Mouse (Mus musculus): Measurements from ENCODE around the gene Hepacam2. TPM values are rescaled to one million over a fixed set of nuclear protein-coding genes. Genes with fewer than 3 reads are reported as not detected.
A peak's percentile ranks its signal among the peaks of the same experiment; 100 is the strongest.
"Not testable (repeated sequence)": the region's sequence is repeated elsewhere in the genome, so short reads cannot be mapped to it uniquely, and the experiment has no call there.

Hepacam2 gene
- total RNA-seq, 2 experiments from 2014 or later: not detected

- DNase-seq: no peak
- intact Hi-C loops (cut with DNase I): no loop called here
These were observed 27.4 kb downstream of the Hepacam2 start for GRCm38 (mm10) chr6:3470706-3471105.

- no peak for DNase-seq
- intact Hi-C loops (cut with DNase I): no loop called here
These were observed 29.5 kb downstream of the Hepacam2 start for GRCm38 (mm10) chr6:3468627-3469026.

DNA sequence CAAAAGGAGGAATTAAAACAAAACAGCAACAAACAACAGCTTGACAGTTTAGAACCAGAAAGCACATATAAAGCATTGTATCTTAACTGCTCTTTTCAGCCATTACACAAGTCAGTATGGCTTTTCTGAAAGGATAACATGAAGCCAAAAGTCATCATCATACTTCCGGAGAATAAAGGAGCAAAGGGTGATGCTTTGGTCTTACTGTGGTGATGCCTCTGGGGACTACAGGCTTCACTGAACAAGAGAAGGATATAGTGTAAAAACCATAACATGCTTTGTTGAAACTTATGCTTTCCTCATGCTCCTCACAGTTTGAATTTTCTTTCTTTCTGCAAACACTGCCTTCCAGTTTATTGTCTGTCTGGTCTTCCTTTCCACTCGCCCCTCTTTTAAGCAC is 34.5 kb downstream of the Hepacam2 start:
- intact Hi-C loops (cut with DNase I): no loop called here
- DNase-seq: no peak

DNA sequence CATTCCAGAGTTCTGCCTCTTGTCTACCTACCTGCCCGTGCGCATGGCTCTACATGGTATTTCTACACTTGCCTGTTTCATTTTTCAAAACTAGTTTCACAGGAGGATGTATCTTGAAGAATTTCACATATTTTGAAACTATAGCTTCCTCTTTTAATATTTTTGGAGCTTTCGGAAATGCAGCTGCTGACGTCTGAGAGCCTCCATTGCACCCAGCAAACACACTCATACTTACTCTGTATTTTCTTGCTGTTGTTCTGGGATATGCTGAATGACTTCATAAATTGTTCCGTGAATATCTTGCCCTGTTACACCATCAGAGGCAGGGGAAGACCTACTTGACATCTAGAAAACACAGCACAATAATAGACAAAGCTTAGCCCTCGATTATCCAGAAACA is 35.1 kb downstream of the Hepacam2 start:
- intact Hi-C loops (cut with DNase I): no loop called here
- DNase-seq: no peak

DNA sequence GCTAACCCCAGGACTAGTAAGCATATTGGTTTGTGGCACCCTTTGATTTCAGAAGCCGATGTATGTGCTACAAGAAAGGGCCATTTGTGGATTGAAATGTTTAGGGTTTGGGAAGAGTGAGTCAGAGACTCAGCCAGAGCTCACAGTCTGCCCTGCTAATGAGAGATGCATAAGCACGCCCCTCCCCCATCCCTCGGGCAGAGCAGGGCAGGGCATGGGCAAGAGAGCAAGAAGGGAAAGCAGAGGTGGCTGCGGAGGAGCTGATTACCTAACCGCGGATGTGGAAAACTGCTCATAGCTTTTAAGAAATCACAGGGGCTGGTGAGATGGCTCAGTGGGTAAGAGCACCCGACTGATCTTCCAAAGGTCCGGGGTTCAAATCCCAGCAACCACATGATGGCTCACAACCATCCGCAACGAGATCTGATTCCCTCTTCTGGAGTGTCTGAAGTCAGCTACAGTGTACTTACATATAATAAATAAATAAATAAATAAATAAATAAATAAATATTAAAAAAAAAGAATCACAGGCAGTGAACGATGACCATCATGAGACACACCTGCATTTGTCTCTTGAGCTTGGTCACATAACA is 42.1 kb downstream of the Hepacam2 start:
- no peak for DNase-seq
- intact Hi-C loops (cut with DNase I): no loop called here

GRCm38 (mm10) chr6:3454421-3454820 is 43.7 kb downstream of the Hepacam2 start:
- intact Hi-C loops (cut with DNase I): no loop called here
- no peak for DNase-seq

DNA sequence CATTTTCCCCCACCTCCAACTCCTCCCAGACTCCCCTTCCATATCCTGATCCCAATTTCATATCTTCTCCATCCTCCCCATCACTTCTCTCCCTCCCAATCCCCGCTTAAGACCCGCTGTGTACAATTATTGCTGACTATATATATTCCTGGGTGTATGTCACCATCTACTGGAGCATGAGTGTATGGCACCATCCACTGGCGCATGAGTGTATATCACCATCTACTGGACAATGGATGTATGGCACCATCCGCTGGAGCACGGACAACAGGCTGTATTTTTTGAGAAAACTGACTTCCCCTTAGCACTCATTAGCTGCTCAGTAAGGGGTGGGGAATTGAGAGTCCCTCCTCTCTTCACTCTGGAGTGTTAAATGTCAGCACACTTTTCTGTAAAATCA is 50.7 kb downstream of the Hepacam2 start:
- peak; percentile 56 to 73 for DNase-seq
- intact Hi-C loops (cut with DNase I): no loop called here

DNA sequence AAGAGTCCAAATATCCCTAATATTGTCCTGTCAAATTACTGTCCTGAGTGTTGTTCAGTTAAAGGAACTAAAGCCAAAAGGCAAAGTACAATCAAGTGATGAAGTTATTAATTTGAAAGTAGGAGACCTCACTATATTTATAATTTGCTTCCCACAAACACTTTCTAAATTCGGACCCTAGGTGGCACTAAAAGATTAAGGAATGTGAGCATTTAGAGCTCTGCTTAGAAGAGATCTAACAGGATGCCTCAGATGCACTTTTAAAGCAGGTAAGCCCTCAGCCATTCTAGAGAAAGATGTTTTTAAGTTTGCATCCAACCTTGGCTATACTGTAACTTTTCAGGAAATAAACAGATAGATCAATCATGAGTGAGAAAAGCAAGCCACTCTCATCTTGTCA is 54.2 kb downstream of the Hepacam2 start:
- intact Hi-C loops (cut with DNase I): no loop called here
- no peak for DNase-seq

DNA sequence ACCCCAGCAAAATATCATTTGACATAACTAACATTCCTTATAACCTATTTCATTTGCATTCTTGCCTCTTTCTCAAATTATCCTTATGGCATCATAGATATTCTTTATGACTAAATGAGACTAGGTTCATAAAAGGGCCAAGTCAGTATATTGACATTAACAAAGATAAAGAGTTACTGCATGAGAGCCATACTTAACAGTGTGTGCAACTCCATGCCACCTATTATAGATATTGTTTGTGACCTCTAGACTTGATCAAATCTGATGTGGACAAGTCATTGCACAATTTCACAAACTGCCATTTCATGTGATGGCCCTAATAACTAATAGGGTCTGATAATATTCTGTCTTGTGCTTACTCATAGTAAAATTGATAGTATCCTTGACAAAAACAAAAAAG is 62.0 kb downstream of the Hepacam2 start:
- intact Hi-C loops (cut with DNase I): no loop called here
- no peak for DNase-seq

GRCm38 (mm10) chr6:3430976-3431375 is 67.1 kb downstream of the Hepacam2 start:
- intact Hi-C loops (cut with DNase I); DNase-seq: not testable (repeated sequence)

GRCm38 (mm10) chr6:3427047-3427446 is 71.1 kb downstream of the Hepacam2 start:
- DNase-seq: no peak
- intact Hi-C loops (cut with DNase I): loop anchor here (2.0 kb wide), 1 partner anchor 38 kb away; no protein-coding TSS in a partner anchor

GRCm38 (mm10) chr6:3425333-3425732 is 72.8 kb downstream of the Hepacam2 start:
- intact Hi-C loops (cut with DNase I); DNase-seq: not testable (repeated sequence)

DNA sequence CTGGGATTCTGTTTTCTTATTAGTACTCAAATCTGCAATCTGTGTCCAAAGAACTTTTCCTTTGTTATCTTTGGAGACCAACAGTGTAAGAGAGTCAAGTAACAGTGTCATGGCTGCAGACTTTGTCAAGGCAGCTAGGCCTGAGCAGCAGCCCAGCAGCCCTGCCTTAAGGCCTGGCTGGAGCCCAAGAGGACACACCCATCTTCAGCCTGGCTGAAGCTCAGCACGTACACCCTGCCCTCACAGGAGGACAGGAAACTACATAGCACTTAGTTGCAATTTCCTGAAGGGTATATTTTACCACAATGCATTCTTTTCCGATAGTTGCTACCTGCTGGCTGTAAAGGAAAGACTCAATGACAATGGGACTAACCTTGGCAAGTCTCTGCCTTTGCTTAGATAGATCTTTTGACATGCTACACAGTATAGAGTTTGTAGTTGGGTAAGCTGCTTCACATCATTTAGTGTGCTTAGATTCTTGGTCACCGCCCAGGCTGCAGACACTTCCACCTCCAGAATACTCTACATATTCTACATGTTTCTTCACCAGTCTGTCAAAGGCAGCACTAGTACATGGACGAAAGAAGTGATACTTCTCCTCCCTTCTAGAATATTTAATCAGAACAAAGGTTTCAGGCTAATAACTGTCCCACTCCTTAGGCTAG is 73.4 kb downstream of the Hepacam2 start:
- intact Hi-C loops (cut with DNase I): not testable (repeated sequence)
- DNase-seq: peak; percentile 56 to 58

Other genes starting within 250 kb of the Hepacam2 start
- gene Samd9l, start 98.7 kb downstream of the Hepacam2 start, total RNA-seq (2021): 10 to 100 TPM; 10.1 to 11.5 TPM
- 10 to 100 TPM; 14.3 to 15.4 TPM for gene Vps50, start 84 bp upstream of the Hepacam2 start, total RNA-seq (2021)